Mouse (Mus musculus) midbrain, postnatal 0 days (tissue): Measurements from ENCODE around the gene Adprhl1. TPM values are rescaled to one million over a fixed set of nuclear protein-coding genes. Genes with fewer than 3 reads are reported as not detected.

Experiments used
- ATAC-seq: fragments of 200-750 bp; cut with Nextera tagmentation; 2 replicates; pipeline ENCODE4 v1.8.0; 2017; ENCODE audit warnings: moderate number of reproducible peaks, mild to moderate bottlenecking, moderate TSS enrichment, moderate library complexity; ENCODE audit not compliant: low FRiP score
- DNase-seq: peaks from one replicate; pipeline ENCODE4 v3.0.0-alpha.2; 2015; ENCODE audit warnings: low spot score
- H3K27ac ChIP-seq: fragments of 300-500 bp; sonication (generic); 2 replicates; pipeline ENCODE4 v1.5.1; 2014; ENCODE audit warnings: low read depth, mild to moderate bottlenecking, low read length, mixed read lengths
- H3K27me3 ChIP-seq: fragments of 300-500 bp; sonication (generic); 2 replicates; pipeline ENCODE4 v1.6.1; 2014; ENCODE audit warnings: low read length, control low read depth, mixed read lengths; ENCODE audit not compliant: insufficient read depth
- H3K36me3 ChIP-seq: fragments of 300-500 bp; sonication (generic); 2 replicates; pipeline ENCODE4 v1.6.1; 2014; ENCODE audit warnings: low read length, control low read depth, mixed read lengths; ENCODE audit not compliant: insufficient read depth
- H3K4me1 ChIP-seq: fragments of 300-500 bp; sonication (generic); 2 replicates; pipeline ENCODE4 v1.6.1; 2014; ENCODE audit warnings: mild to moderate bottlenecking, control low read depth, antibody characterized with exemption, low read length, mixed read lengths; ENCODE audit not compliant: insufficient read depth
- H3K4me2 ChIP-seq: fragments of 300-500 bp; sonication (generic); 2 replicates; pipeline ENCODE4 v1.6.1; 2014; ENCODE audit warnings: low read depth, mild to moderate bottlenecking, low read length, mixed read lengths; ENCODE audit not compliant: poor library complexity, severe bottlenecking
- H3K4me3 ChIP-seq: fragments of 300-500 bp; sonication (generic); 2 replicates; pipeline ENCODE4 v1.5.1; 2014; ENCODE audit warnings: low read depth, mild to moderate bottlenecking, low read length, moderate library complexity
- H3K9ac ChIP-seq: fragments of 300-500 bp; sonication (generic); replicated peaks from 2 replicates; pipeline ENCODE4 v1.6.1; 2014; ENCODE audit warnings: mild to moderate bottlenecking, low read length, moderate library complexity, mixed read lengths; ENCODE audit not compliant: poor library complexity, severe bottlenecking
- H3K9me3 ChIP-seq: fragments of 300-500 bp; sonication (generic); 2 replicates; pipeline ENCODE4 v1.6.1; 2016; ENCODE audit warnings: low read length, control low read depth
- CTCF ChIP-seq: IDR thresholded peaks from 2 replicates; pipeline ENCODE4 v1.5.1; 2016; ENCODE audit warnings: antibody characterized with exemption, mild to moderate bottlenecking
- WGBS: fragments of 180-500 bp; shearing (Covaris S2); extraction: QIAGEN DNeasy Blood & Tissue Kit; methylation state at CpG from one replicate; pipeline ENCODE4 v1.1.7; 2014; 5-methylcytosine and 5-hydroxymethylcytosine counted together
- polyA plus RNA-seq: library from polyadenylated mRNA; unstranded; fragments of >200 nt; fragmentation: Nextera tagmentation; extraction: Ambion mirVana; gene quantifications from 2 replicates; pipeline ENCODE4 v1.2.1, GENCODE M21; 2015
- total RNA-seq: library from RNA; depleted of rRNA; stranded (reverse); fragments of >200 nt; gene quantifications from 2 replicates; pipeline ENCODE4 v1.2.3, GENCODE M21; 2014

Adprhl1 gene
- total and polyA plus RNA-seq, 2 experiments from 2014 or later: 0.16 to 0.41 TPM

DNA sequence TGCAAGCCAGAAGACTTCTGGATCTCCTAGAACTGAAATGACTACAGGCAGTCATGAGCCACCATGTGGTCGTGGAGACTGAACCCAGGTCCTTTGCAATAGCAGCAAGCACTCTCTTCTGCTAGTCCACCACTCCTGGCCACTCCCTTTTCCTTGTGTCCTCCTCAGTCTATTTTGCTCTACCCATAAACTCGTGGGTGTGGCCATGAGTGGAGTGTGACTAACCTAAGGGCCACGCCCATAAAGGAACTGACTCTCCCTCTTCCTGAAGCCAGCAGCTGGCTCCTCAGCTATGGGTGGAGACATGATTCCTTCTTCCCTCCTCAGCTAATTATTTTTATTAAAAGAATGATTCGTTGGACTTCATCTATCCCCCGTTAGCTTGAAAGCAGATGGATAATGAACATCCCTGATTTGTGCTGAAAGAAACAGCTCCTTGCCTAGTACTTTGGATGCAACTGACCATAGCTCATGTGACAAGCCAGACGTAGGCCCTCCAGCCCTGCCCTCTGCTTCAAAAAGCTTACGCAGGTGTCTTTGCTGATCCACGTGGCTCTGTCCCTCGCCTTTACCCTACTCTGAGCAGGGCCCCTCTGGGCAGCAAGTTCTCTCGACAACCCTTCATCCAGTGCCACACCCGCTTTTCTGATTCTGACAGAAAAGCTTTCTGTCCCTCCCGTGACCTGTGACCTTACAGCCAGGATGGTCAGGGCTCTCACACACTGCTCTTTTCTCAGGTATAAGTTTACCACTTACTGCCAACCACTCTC, 49.4 kb downstream of the Adprhl1 start:
- no peak overlapping the region for H3K4me3 ChIP-seq
- 72% methylated on average over 12 of the region's 12 CpGs for WGBS
- no peak for TF ChIP-seq CTCF
- no peak overlapping the region for H3K4me2 ChIP-seq
- no peak overlapping the region for H3K27ac ChIP-seq
- no peak overlapping the region for H3K9ac ChIP-seq
- peaks cover 13% of the 10 kb centered on the region for H3K27me3 ChIP-seq
- ATAC-seq (no peak), DNase-seq (no peak)
- no peaks in the 10 kb centered on the region for H3K36me3 ChIP-seq
- H3K4me1 ChIP-seq: no peaks in the 10 kb centered on the region; the same call in 1 of the 2 replicates
- H3K9me3 ChIP-seq: no peaks in the 10 kb centered on the region

DNA sequence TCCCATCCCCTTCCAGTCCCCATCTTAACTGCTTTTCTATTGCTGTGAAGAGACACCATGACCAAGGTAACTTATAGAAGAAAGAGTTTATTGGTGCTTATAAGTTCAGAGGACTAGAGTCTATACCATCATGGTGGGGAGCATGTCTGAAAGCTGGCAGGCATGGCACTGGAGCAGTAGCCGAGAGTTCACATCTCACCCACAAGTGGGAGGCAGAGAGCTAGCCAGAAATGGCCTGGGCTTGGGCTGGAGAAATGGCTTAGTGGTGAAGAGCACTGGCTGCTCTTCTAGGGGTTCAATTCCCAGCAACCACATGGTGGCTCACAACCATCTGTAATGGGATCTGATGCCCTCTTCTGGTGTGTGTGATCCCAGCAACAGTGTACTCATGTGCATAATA, 50.5 kb downstream of the Adprhl1 start:
- ATAC-seq (no peak), DNase-seq (no peak)
- Histone ChIP-seq H3K36me3 (no peaks in the 10 kb centered on the region), H3K4me3 (no peak overlapping the region), H3K4me1 (no peaks in the 10 kb centered on the region; the same call in 1 of the 2 replicates), H3K27me3 (peaks cover 13% of the 10 kb centered on the region), H3K4me2 (no peak overlapping the region), H3K9me3 (no peaks in the 10 kb centered on the region), H3K27ac (no peak overlapping the region), H3K9ac (no peak overlapping the region)
- WGBS: 85% methylated on average over 1 of the region's 1 CpGs
- TF ChIP-seq CTCF: peak; percentile 46

DNA sequence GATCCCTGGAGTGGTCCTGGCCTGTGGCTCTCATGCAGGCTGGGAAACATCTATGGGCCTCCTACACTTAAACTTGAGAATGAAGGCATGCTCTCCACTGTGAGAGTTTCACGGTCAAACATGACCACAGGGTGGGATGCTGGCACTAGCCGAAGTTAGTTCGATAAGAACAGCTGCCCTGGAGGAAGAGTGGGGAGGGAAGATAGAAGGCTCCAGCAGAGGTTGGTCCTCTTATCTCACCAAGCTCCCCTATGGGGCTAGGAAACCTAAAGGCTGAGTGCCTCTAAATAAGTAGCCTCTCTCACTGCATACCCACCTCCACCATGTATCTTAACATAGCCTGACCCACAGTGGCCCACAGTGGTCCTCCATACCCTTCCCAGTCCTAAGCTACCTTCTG, 51.2 kb downstream of the Adprhl1 start:
- Histone ChIP-seq H3K4me3 (no peak overlapping the region), H3K4me2 (no peak overlapping the region), H3K27ac (no peak overlapping the region), H3K4me1 (no peaks in the 10 kb centered on the region; the same call in 1 of the 2 replicates), H3K9me3 (no peaks in the 10 kb centered on the region), H3K27me3 (peaks cover 13% of the 10 kb centered on the region), H3K36me3 (no peaks in the 10 kb centered on the region), H3K9ac (no peak overlapping the region)
- TF ChIP-seq CTCF: no peak
- 95% methylated on average over 3 of the region's 3 CpGs for WGBS
- DNase-seq: no peak
- no peak for ATAC-seq

DNA sequence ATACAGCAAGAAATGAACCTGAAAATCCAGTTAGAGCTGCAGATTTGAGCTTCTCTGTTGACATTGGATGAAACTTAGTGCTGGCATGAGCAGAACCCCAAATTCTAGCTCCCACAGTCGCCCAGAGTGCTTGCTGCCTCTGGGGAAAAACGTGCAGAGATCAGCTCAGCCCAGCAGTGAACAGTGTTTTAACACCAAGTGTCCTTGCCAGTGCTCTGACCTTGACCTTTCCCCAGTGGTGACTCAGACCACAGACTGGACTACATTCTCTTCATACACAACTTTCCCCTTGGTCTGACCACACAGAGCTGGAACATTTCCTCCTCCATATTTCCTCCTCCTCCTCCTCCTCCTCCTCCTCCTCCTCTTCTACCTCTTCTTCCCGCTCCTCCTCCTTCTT, 51.9 kb downstream of the Adprhl1 start:
- H3K4me3 ChIP-seq: no peak overlapping the region
- no peak overlapping the region for H3K4me2 ChIP-seq
- no peaks in the 10 kb centered on the region; the same call in 1 of the 2 replicates for H3K4me1 ChIP-seq
- H3K27ac ChIP-seq: no peak overlapping the region
- no peak overlapping the region for H3K9ac ChIP-seq
- no peak for DNase-seq
- 36% methylated on average over 3 of the region's 3 CpGs for WGBS
- no peaks in the 10 kb centered on the region for H3K9me3 ChIP-seq
- TF ChIP-seq CTCF: no peak
- no peaks in the 10 kb centered on the region for H3K36me3 ChIP-seq
- ATAC-seq: no peak
- peaks cover 13% of the 10 kb centered on the region for H3K27me3 ChIP-seq

DNA sequence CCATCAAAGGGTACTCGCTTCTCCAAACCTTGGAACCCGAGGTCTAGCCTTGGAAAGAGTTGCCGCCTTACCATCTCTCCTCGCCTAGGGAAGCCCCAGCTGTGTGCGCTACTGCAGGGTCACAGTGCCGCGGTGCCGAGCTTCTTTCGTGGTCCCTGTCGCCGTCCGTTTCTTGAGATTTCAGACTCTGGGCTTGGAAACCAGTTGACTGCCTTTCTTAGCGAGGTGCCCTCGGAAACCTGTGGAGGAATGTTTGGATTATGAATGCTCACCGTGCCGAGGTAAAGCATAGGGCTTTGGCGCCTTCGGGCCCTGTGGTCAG, 53.0 kb downstream of the Adprhl1 start:
- no peak for TF ChIP-seq CTCF
- Histone ChIP-seq H3K9me3 (no peaks in the 10 kb centered on the region), H3K4me2 (peak overlapping the region; percentile 97), H3K4me1 (no peaks in the 10 kb centered on the region; the same call in 1 of the 2 replicates), H3K36me3 (no peaks in the 10 kb centered on the region), H3K4me3 (peak overlapping the region; percentile 84), H3K27me3 (peaks cover 13% of the 10 kb centered on the region), H3K27ac (no peak overlapping the region), H3K9ac (no peak overlapping the region)
- WGBS: 1% methylated on average over 18 of the region's 18 CpGs
- ATAC-seq (no peak), DNase-seq (no peak)

DNA sequence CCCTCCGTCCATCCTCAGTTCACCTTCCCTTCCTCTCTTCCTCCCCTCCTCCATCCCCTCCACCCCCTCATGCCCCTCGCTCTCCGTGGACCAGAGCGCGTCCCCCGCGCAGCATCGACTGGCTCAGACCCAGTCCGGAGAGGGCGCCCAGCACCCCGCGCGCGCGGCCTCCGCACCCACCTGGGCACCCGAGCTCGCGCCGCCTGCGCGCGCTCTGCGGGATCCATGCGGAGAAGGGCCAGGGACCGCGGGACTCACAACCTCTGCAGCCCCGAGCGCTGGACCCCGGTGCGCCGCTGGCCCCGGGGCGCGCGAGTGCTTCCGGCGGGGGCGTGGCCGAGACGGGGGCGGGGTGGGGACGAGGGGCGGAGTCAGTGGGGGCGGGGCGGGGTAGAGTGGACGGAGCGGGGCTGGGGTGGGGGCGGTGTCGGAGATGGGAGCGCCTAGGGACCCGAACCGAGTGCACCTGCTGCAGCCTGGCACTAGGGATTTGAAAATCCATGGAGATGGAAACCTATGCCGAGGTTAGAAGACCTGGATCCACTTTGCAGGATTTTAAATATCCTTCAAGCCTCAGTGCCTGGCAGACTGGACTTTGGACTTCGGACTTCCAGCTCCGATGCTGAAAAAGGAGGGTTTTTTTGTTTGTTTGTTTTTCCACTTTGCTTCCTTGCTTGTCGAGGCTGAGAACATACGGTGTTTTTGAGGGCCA, 53.5 kb downstream of the Adprhl1 start, which contains the start of gene Grtp1:
Gene Grtp1, minus strand, starts transcription at position 320 of the 712 bp plus-strand sequence.
- WGBS: 1% methylated on average over 46 of the region's 58 CpGs

More for the DNA sequence above, 53.5 kb downstream of the Adprhl1 start, which contains the start of gene Grtp1:
- no peaks in the 10 kb centered on the region; the same call in 1 of the 2 replicates for H3K4me1 ChIP-seq
- DNase-seq (no peak), ATAC-seq (peak; percentile 73)
- H3K27ac ChIP-seq: no peak within 1 kb of the TSS
- no peaks in the 10 kb centered on the region for H3K36me3 ChIP-seq
- H3K9me3 ChIP-seq: no peaks in the 10 kb centered on the region
- TF ChIP-seq CTCF: no peak
- peak within 1 kb of the TSS; percentile 84 for H3K4me3 ChIP-seq
- peak within 1 kb of the TSS; percentile 97 for H3K4me2 ChIP-seq
- H3K9ac ChIP-seq: peak within 1 kb of the TSS; percentile 74
- peaks cover 13% of the 10 kb centered on the region for H3K27me3 ChIP-seq
